Mouse (Mus musculus) activated CD4-positive, CD25-positive, alpha-beta regulatory T cell, adult 9 weeks (primary cell): Measurements from ENCODE around the gene Prickle3. TPM values are rescaled to one million over a fixed set of nuclear protein-coding genes. Genes with fewer than 3 reads are reported as not detected.

Source experiments
- polyA plus RNA-seq: library from polyadenylated mRNA; unstranded; fragments of 100-300 nt; shearing (Covaris generic); gene quantifications from one replicate; pipeline ENCODE4 v1.2.1, GENCODE M21; 2017

The Prickle3 gene
- polyA plus RNA-seq, result 35.1 TPM

DNA sequence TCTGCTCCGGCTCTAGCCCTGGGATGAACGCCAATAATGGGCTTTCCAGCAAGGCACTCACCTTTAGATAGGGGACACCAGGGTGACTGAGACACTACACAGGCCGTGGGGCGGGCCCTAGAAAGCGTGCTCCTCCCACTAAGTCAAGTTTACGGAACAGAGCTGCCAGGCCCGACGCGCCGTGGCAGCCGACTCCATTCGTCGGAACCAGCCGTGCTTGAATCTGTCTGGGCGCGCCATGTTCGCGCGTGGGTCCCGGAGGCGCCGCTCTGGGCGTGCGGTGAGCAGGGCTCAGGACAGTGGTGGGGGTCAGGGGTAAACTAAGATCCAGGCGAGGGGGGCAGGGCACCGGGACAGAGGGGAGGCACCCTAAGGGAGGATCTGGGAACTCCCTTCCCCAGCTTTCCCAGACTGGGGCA, at the start of gene Prickle3:
TSS of gene Prickle3 (plus strand) at position 40 of the 419 bp plus-strand sequence.

DNA sequence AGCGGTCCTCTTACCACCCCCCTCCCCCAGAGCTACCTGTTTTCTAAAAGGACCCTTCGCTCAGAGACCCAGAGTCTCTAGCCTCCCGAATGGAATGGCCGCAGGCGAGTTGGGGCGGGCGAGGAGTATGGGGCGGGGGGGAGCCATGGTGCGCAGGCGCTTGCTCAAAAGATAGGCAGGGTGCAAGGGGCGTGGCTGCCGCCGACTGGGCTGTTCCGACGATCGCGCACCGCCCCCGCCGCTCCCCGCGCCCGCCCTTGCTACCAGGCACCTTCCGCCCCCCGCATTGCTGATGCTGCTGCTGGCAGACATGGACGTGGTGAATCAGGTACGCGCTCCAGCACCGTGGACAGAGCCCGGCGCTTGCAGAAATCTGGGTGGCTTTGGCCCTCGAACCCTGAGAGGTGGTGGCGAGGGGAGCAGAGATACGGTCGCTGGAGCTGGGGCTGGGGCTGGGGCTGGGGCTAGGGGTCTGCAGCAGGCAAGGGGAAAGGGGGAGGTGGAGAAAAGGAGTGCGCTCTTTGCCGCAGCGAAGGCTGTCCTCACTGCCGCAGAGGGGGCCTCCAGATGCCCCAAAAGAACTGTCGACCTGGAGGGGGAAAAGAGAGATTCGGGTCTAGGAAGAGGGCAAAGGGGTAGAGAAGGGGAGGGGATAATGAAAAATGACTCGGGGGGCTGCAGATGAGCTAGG, 18.5 kb upstream of the Prickle3 start, which contains the start of gene Syp:
TSS of gene Syp (plus strand) at position 71 of the 691 bp plus-strand sequence.

GRCm38 (mm10) chrX:7670921-7671623, 14.0 kb downstream of the Prickle3 start, which contains the start of gene Plp2:
Plp2 (minus strand) TSS chrX:7671390.

GRCm38 (mm10) chrX:7680864-7681263, 23.8 kb downstream of the Prickle3 start, which contains the start of gene Magix:
Magix (minus strand) TSS chrX:7681251.

GRCm38 (mm10) chrX:7696954-7697381, 39.9 kb downstream of the Prickle3 start, which contains the start of gene Gpkow:
Gpkow (plus strand) TSS chrX:7697131.

DNA sequence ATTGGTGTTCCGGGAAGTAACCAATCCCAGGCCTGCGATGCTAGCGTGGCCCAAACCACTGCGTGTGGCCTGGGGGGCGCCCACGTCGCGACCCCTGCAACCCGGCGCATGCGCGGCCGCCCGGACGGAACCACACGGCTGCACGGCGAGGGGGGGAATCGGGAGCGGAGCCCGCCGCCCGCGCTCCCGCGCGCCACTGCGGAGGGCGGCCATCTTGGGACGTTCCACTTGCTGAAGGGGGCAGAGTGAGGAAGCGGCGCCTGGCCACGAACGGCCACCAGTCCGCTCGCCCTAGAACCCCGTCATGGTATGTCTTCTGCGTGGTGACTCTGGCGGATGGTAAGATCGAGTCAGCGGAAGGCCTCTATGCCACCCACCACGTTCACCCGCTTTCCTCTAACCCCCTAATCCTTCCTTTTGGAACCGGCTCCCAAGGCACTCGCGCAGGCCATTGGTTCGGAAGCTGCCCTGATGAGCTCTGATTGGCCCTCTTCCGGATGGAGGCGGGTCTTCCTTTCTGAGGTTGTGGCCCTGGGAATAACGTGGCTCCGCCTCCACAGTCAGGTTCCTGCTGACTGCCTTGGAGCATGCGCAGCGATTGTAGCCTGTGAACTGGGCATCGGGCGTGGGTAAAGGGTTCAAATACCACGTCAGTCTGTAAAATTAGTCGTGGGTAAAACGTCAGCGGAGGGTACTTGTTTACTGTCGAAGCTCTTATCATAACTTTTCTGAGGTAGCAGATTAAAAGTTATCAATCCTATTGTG, 57.3 kb downstream of the Prickle3 start, which contains the start of gene Wdr45:
TSS of gene Wdr45 (plus strand) at position 199 of the 765 bp plus-strand sequence.

Other genes with a start within 250 kb of the Prickle3 start
- 118 TPM for gene Foxp3, start 83.6 kb upstream of the Prickle3 start, polyA plus RNA-seq
- gene Ppp1r3f, start 83.0 kb upstream of the Prickle3 start, polyA plus RNA-seq, result 7.1 TPM
- gene Ccdc22, start 51.7 kb upstream of the Prickle3 start, polyA plus RNA-seq, result 23.9 TPM
- gene Cacna1f, start 50.2 kb upstream of the Prickle3 start, polyA plus RNA-seq, result not detected
- gene Syp, start 18.8 kb upstream of the Prickle3 start, polyA plus RNA-seq, result 19.6 TPM
- 130 TPM for gene Plp2, start 14.1 kb downstream of the Prickle3 start, polyA plus RNA-seq
- gene Magix, start 24.0 kb downstream of the Prickle3 start, polyA plus RNA-seq, result not detected
- gene Gpkow, start 39.9 kb downstream of the Prickle3 start, polyA plus RNA-seq, result 69.0 TPM
- gene Wdr45, start 57.1 kb downstream of the Prickle3 start, polyA plus RNA-seq, result 85.0 TPM
- gene Gm45208, start 65.0 kb downstream of the Prickle3 start, polyA plus RNA-seq, result not detected
- 35.0 TPM for gene Praf2, start 71.2 kb downstream of the Prickle3 start, polyA plus RNA-seq
- gene Ccdc120, start 93.6 kb downstream of the Prickle3 start, polyA plus RNA-seq, result 0.70 TPM
- gene Tfe3, start 105.3 kb downstream of the Prickle3 start, polyA plus RNA-seq, result 47.9 TPM
- gene Gripap1, start 132.5 kb downstream of the Prickle3 start, polyA plus RNA-seq, result 112 TPM
- 1.1 TPM for gene Kcnd1, start 165.0 kb downstream of the Prickle3 start, polyA plus RNA-seq
- gene Otud5, start 184.1 kb downstream of the Prickle3 start, polyA plus RNA-seq, result 16.6 TPM
- gene Pim2, start 221.0 kb downstream of the Prickle3 start, polyA plus RNA-seq, result 75.3 TPM
- 41.7 TPM for gene Slc35a2, start 226.8 kb downstream of the Prickle3 start, polyA plus RNA-seq
- gene Pqbp1, start 242.0 kb downstream of the Prickle3 start, polyA plus RNA-seq, result 155 TPM
- 154 TPM for gene Timm17b, start 242.1 kb downstream of the Prickle3 start, polyA plus RNA-seq